Mouse (Mus musculus): ENCODE data around the gene Pik3r2. TPM values are rescaled to one million over a fixed set of nuclear protein-coding genes. Genes with fewer than 3 reads are reported as not detected.

The Pik3r2 gene
- polyA plus RNA-seq, 1 experiment, result 71.7 TPM

GRCm38 (mm10) chr8:70803761-70804480, 27.4 kb upstream of the Pik3r2 start:
- no peaks in the 10 kb centered on the region for H3K79me3 ChIP-seq (ENCODE audit: low read depth)
- H3K36me3 ChIP-seq (ENCODE audit: control insufficient read depth, insufficient read depth), result no peaks in the 10 kb centered on the region
- no peaks in the 10 kb centered on the region for H3K27me3 ChIP-seq (ENCODE audit: control insufficient read depth, insufficient read depth, insufficient read length)
- peaks cover 18% of the 10 kb centered on the region for H3K79me2 ChIP-seq (ENCODE audit: control insufficient read depth, insufficient read depth)
- peak overlapping the region; percentile 55 for H3K4me3 ChIP-seq (ENCODE audit: insufficient read depth, poor library complexity, severe bottlenecking)
- no peak for TF ChIP-seq MYOG (IDR thresholded peaks at IDR 0.05; ENCODE audit: control insufficient read depth, extremely low read depth, insufficient read length)
- no peak for TF ChIP-seq CTCF (IDR thresholded peaks at IDR 0.05; ENCODE audit: control insufficient read depth, insufficient read depth, insufficient read length)
- no peak for TF ChIP-seq CEBPB (IDR thresholded peaks at IDR 0.05; ENCODE audit: low read depth)
- no peak for TF ChIP-seq FOSL1 (IDR thresholded peaks at IDR 0.05; ENCODE audit: insufficient read depth, low read length, poor library complexity, severe bottlenecking)
- no peak for TF ChIP-seq MYOD1 (IDR thresholded peaks at IDR 0.05; ENCODE audit: control insufficient read depth, insufficient read length, low read depth)
- no peak for TF ChIP-seq MAX (IDR thresholded peaks at IDR 0.05)
- no peak for TF ChIP-seq USF1 (IDR thresholded peaks at IDR 0.05; ENCODE audit: low read depth)
- H3ac ChIP-seq (ENCODE audit: control insufficient read depth, insufficient read length, low read depth), result peak overlapping the region; percentile 85

GRCm38 (mm10) chr8:70802786-70803510, 26.4 kb upstream of the Pik3r2 start:
- Histone ChIP-seq H3K79me2 (ENCODE audit: control insufficient read depth, insufficient read depth) (peaks cover 18% of the 10 kb centered on the region), H3K36me3 (ENCODE audit: control insufficient read depth, insufficient read depth) (no peaks in the 10 kb centered on the region), H3K79me3 (ENCODE audit: low read depth) (no peaks in the 10 kb centered on the region), H3K4me3 (ENCODE audit: insufficient read depth, poor library complexity, severe bottlenecking) (no peak overlapping the region), H3K27me3 (ENCODE audit: control insufficient read depth, insufficient read depth, insufficient read length) (no peaks in the 10 kb centered on the region), H3ac (ENCODE audit: control insufficient read depth, insufficient read length, low read depth) (no peak overlapping the region)
- TF ChIP-seq MAX (IDR thresholded peaks at IDR 0.05) (no peak), FOSL1 (IDR thresholded peaks at IDR 0.05; ENCODE audit: insufficient read depth, low read length, poor library complexity, severe bottlenecking) (no peak), MYOD1 (IDR thresholded peaks at IDR 0.05; ENCODE audit: control insufficient read depth, insufficient read length, low read depth) (no peak), CEBPB (IDR thresholded peaks at IDR 0.05; ENCODE audit: low read depth) (no peak), MYOG (IDR thresholded peaks at IDR 0.05; ENCODE audit: control insufficient read depth, extremely low read depth, insufficient read length) (no peak), USF1 (IDR thresholded peaks at IDR 0.05; ENCODE audit: low read depth) (no peak), CTCF (IDR thresholded peaks at IDR 0.05; ENCODE audit: control insufficient read depth, insufficient read depth, insufficient read length) (no peak)

DNA sequence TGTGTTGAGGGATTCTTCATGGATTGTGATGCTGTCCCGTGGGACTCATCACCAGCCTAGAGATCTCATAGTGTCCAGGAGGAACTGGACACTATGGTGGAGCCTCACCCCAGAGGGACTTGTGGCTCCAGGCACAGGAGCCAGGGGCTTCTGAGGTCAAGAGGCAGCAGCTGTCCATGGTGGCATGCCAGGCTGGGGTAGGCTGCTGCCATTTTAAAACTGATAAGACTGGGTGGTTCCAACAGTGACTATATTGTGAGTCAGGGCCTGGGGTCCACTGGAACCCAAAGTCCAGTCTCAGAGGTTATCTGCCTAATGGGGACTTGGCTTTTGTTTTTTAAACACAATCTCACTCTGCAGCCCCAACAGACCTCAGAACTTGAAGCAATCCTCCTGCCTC, 25.3 kb upstream of the Pik3r2 start:
- Histone ChIP-seq H3K79me2 (ENCODE audit: control insufficient read depth, insufficient read depth) (peaks cover 18% of the 10 kb centered on the region), H3K4me3 (ENCODE audit: insufficient read depth, poor library complexity, severe bottlenecking) (no peak overlapping the region), H3K27me3 (ENCODE audit: control insufficient read depth, insufficient read depth, insufficient read length) (no peaks in the 10 kb centered on the region), H3ac (ENCODE audit: control insufficient read depth, insufficient read length, low read depth) (no peak overlapping the region), H3K79me3 (ENCODE audit: low read depth) (no peaks in the 10 kb centered on the region), H3K36me3 (ENCODE audit: control insufficient read depth, insufficient read depth) (no peaks in the 10 kb centered on the region)
- peak; percentile 75 for TF ChIP-seq FOSL1 (IDR thresholded peaks at IDR 0.05; ENCODE audit: insufficient read depth, low read length, poor library complexity, severe bottlenecking)
- no peak for TF ChIP-seq MYOG (IDR thresholded peaks at IDR 0.05; ENCODE audit: control insufficient read depth, extremely low read depth, insufficient read length)
- no peak for TF ChIP-seq MAX (IDR thresholded peaks at IDR 0.05)
- TF ChIP-seq CTCF (IDR thresholded peaks at IDR 0.05; ENCODE audit: control insufficient read depth, insufficient read depth, insufficient read length), result no peak
- TF ChIP-seq CEBPB (IDR thresholded peaks at IDR 0.05; ENCODE audit: low read depth), result no peak
- TF ChIP-seq MYOD1 (IDR thresholded peaks at IDR 0.05; ENCODE audit: control insufficient read depth, insufficient read length, low read depth), result peak; percentile 91

DNA sequence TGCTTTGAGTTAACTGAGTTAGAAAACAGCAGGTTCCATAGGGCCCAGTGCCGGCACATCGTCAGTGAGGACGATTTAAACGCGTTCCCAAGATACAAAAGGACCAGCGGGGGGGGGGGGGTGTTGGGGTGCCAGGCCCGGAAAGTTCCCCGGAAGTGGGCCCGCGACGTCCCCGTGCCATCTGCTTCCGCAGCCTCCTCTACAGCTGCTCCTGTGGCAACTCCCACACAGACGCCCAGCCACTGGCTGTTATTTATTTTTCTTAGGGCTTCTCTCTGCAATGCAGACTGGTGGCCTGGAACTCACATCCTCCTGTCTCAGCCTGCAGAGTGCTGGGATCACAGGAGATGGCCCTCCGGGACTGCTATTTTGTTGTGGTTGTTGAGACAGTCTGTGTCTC, 24.6 kb upstream of the Pik3r2 start:
- Histone ChIP-seq H3ac (ENCODE audit: control insufficient read depth, insufficient read length, low read depth) (no peak overlapping the region), H3K79me2 (ENCODE audit: control insufficient read depth, insufficient read depth) (peaks cover 18% of the 10 kb centered on the region), H3K27me3 (ENCODE audit: control insufficient read depth, insufficient read depth, insufficient read length) (no peaks in the 10 kb centered on the region), H3K79me3 (ENCODE audit: low read depth) (no peaks in the 10 kb centered on the region), H3K4me3 (ENCODE audit: insufficient read depth, poor library complexity, severe bottlenecking) (no peak overlapping the region), H3K36me3 (ENCODE audit: control insufficient read depth, insufficient read depth) (no peaks in the 10 kb centered on the region)
- peak; percentile 50 for TF ChIP-seq MYOD1 (IDR thresholded peaks at IDR 0.05; ENCODE audit: control insufficient read depth, insufficient read length, low read depth)
- TF ChIP-seq USF1 (IDR thresholded peaks at IDR 0.05; ENCODE audit: low read depth), result no peak

DNA sequence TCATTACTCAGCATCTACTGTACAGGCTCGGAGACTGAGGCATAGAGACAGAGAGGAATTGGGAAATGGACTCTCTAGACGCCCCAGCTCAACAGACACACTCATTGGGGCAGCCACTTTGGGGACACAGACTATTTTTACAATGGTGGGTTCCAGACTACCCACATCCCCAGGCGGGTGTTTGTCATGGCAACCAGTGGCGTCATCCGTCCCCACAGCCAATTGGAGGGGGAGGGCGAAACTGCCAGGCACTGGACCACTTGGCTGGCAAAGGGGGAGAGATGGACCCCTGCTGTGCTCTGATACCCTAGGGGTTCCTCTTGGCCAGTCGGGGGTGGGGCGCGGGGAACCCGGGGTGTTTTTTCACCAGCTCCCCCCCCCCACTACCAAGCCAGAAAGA, 24.1 kb upstream of the Pik3r2 start:
- no peaks in the 10 kb centered on the region for H3K79me3 ChIP-seq (ENCODE audit: low read depth)
- no peak overlapping the region for H3ac ChIP-seq (ENCODE audit: control insufficient read depth, insufficient read length, low read depth)
- peaks cover 18% of the 10 kb centered on the region for H3K79me2 ChIP-seq (ENCODE audit: control insufficient read depth, insufficient read depth)
- H3K27me3 ChIP-seq (ENCODE audit: control insufficient read depth, insufficient read depth, insufficient read length), result no peaks in the 10 kb centered on the region
- H3K4me3 ChIP-seq (ENCODE audit: insufficient read depth, poor library complexity, severe bottlenecking), result no peak overlapping the region
- TF ChIP-seq MYOD1 (IDR thresholded peaks at IDR 0.05; ENCODE audit: control insufficient read depth, insufficient read length, low read depth) (no peak), MAX (IDR thresholded peaks at IDR 0.05) (no peak), CEBPB (IDR thresholded peaks at IDR 0.05; ENCODE audit: low read depth) (no peak), CTCF (IDR thresholded peaks at IDR 0.05; ENCODE audit: control insufficient read depth, insufficient read depth, insufficient read length) (no peak), FOSL1 (IDR thresholded peaks at IDR 0.05; ENCODE audit: insufficient read depth, low read length, poor library complexity, severe bottlenecking) (no peak), USF1 (IDR thresholded peaks at IDR 0.05; ENCODE audit: low read depth) (no peak), MYOG (IDR thresholded peaks at IDR 0.05; ENCODE audit: control insufficient read depth, extremely low read depth, insufficient read length) (no peak)
- no peaks in the 10 kb centered on the region for H3K36me3 ChIP-seq (ENCODE audit: control insufficient read depth, insufficient read depth)
